Mouse (Mus musculus): ENCODE data around the gene Artn. TPM values are rescaled to one million over a fixed set of nuclear protein-coding genes. Genes with fewer than 3 reads are reported as not detected.

Artn gene
- polyA plus RNA-seq (2014; fragmentation: Nextera tagmentation; extraction: Ambion mirVana) = 0.22 and 0.36 TPM in 2 replicates

GRCm38 (mm10) chr4:117929391-117929881, at the start of gene Artn:
Artn (minus strand) TSS chr4:117929763.
- Histone ChIP-seq H3K4me3 (ENCODE audit: low read depth, low read length) (peak within 1 kb of the TSS; percentile 17), H3K4me2 (ENCODE audit: low read length) (peak within 1 kb of the TSS; percentile 48), H3K9me3 (replicated peaks; ENCODE audit: control insufficient read depth, low read length) (no peaks in the 10 kb centered on the region), H3K4me1 (ENCODE audit: control insufficient read depth, insufficient read depth, low read length) (peaks cover 10% of the 10 kb centered on the region), H3K27ac (ENCODE audit: low read depth, low read length) (no peak within 1 kb of the TSS), H3K36me3 (ENCODE audit: control insufficient read depth, insufficient read depth, low read length) (0 out of 2 replicates have a peak, but pooled peaks cover 6% of the 10 kb centered on the region), H3K9ac (ENCODE audit: low read length) (peak within 1 kb of the TSS; percentile 50), H3K27me3 (replicated peaks; ENCODE audit: control insufficient read depth, insufficient read depth, low read length) (peaks cover 48% of the 10 kb centered on the region)
- no peak for ATAC-seq
- no peak for DNase-seq (ENCODE audit: low spot score)
- under 1% methylated on average over 33 of the region's 33 CpGs for WGBS

GRCm38 (mm10) chr4:117979181-117979580, 49.6 kb upstream of the Artn start:
- Histone ChIP-seq H3K27me3 (replicated peaks; ENCODE audit: control insufficient read depth, insufficient read depth, low read length) (no peaks in the 10 kb centered on the region), H3K27ac (ENCODE audit: low read depth, low read length) (no peak overlapping the region), H3K36me3 (ENCODE audit: control insufficient read depth, insufficient read depth, low read length) (no peaks in the 10 kb centered on the region), H3K4me2 (ENCODE audit: low read length) (no peak overlapping the region), H3K4me1 (ENCODE audit: control insufficient read depth, insufficient read depth, low read length) (no peaks in the 10 kb centered on the region), H3K9me3 (replicated peaks; ENCODE audit: control insufficient read depth, low read length) (no peaks in the 10 kb centered on the region), H3K4me3 (ENCODE audit: low read depth, low read length) (no peak overlapping the region), H3K9ac (ENCODE audit: low read length) (no peak overlapping the region)
- 88% methylated on average over 4 of the region's 4 CpGs for WGBS
- DNase-seq (ENCODE audit: low spot score) (no peak), ATAC-seq (no peak)

DNA sequence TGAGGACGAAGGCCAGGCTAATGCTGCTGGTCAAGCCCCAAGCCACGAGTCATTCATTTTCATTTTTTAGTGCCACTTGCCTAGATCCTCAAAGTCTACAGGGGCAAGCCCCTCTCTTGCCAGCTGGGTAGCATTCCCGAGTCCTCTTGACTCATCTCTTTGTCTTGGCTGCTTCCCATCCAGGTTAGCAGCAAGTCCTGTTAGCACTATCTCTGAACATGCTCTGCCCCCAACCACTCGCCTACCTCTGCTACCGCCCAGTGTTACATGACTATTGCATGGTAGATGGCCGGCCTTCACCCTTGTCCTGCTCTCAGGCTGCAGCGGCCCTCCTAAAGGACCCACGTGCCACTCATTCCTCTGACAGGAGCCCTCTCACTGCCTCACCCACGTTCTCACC, 48.7 kb upstream of the Artn start:
- Histone ChIP-seq H3K4me3 (ENCODE audit: low read depth, low read length) (no peak overlapping the region), H3K4me1 (ENCODE audit: control insufficient read depth, insufficient read depth, low read length) (no peaks in the 10 kb centered on the region), H3K9me3 (replicated peaks; ENCODE audit: control insufficient read depth, low read length) (no peaks in the 10 kb centered on the region), H3K9ac (ENCODE audit: low read length) (no peak overlapping the region), H3K4me2 (ENCODE audit: low read length) (no peak overlapping the region), H3K27ac (ENCODE audit: low read depth, low read length) (no peak overlapping the region), H3K36me3 (ENCODE audit: control insufficient read depth, insufficient read depth, low read length) (no peaks in the 10 kb centered on the region), H3K27me3 (replicated peaks; ENCODE audit: control insufficient read depth, insufficient read depth, low read length) (no peaks in the 10 kb centered on the region)
- no peak for DNase-seq (ENCODE audit: low spot score)
- 91% methylated on average over 9 of the region's 9 CpGs for WGBS
- no peak for ATAC-seq

DNA sequence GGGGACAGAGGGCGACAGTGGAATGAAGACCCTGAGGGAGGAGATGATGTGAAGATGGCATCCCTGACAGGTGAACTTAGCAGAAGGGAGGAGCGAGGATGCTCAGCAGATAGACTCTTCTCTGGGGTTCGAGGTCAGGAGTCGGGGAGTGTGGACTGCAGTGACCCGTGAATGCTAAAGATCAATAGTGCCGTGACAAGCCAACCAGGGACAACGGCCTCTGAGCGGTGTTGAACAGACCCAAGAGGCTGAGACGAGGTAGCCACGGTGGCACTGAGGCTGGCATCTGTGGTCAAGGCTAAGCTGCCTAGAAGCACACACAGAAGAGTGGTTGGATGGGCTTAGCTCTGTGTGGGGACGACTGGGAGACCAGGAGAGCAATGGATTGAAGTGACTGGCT, 48.3 kb upstream of the Artn start:
- Histone ChIP-seq H3K4me3 (ENCODE audit: low read depth, low read length) (no peak overlapping the region), H3K27me3 (replicated peaks; ENCODE audit: control insufficient read depth, insufficient read depth, low read length) (no peaks in the 10 kb centered on the region), H3K36me3 (ENCODE audit: control insufficient read depth, insufficient read depth, low read length) (no peaks in the 10 kb centered on the region), H3K9me3 (replicated peaks; ENCODE audit: control insufficient read depth, low read length) (no peaks in the 10 kb centered on the region), H3K4me1 (ENCODE audit: control insufficient read depth, insufficient read depth, low read length) (no peaks in the 10 kb centered on the region), H3K4me2 (ENCODE audit: low read length) (no peak overlapping the region), H3K27ac (ENCODE audit: low read depth, low read length) (no peak overlapping the region), H3K9ac (ENCODE audit: low read length) (no peak overlapping the region)
- WGBS = 89% methylated on average over 11 of the region's 11 CpGs
- no peak for ATAC-seq
- DNase-seq (ENCODE audit: low spot score) = no peak

- 90% methylated on average over 9 of the region's 9 CpGs for WGBS
- Histone ChIP-seq H3K4me1 (ENCODE audit: control insufficient read depth, insufficient read depth, low read length) (no peaks in the 10 kb centered on the region), H3K27ac (ENCODE audit: low read depth, low read length) (no peak overlapping the region), H3K9me3 (replicated peaks; ENCODE audit: control insufficient read depth, low read length) (no peaks in the 10 kb centered on the region), H3K36me3 (ENCODE audit: control insufficient read depth, insufficient read depth, low read length) (no peaks in the 10 kb centered on the region), H3K4me2 (ENCODE audit: low read length) (no peak overlapping the region), H3K4me3 (ENCODE audit: low read depth, low read length) (no peak overlapping the region), H3K27me3 (replicated peaks; ENCODE audit: control insufficient read depth, insufficient read depth, low read length) (no peaks in the 10 kb centered on the region), H3K9ac (ENCODE audit: low read length) (no peak overlapping the region)
- no peak for DNase-seq (ENCODE audit: low spot score)
- no peak for ATAC-seq
These were observed 47.8 kb upstream of the Artn start for GRCm38 (mm10) chr4:117977371-117977770.

GRCm38 (mm10) chr4:117975820-117976219, 46.3 kb upstream of the Artn start:
- 97% methylated on average over 1 of the region's 1 CpGs for WGBS
- ATAC-seq = no peak
- Histone ChIP-seq H3K27ac (ENCODE audit: low read depth, low read length) (no peak overlapping the region), H3K27me3 (replicated peaks; ENCODE audit: control insufficient read depth, insufficient read depth, low read length) (no peaks in the 10 kb centered on the region), H3K9me3 (replicated peaks; ENCODE audit: control insufficient read depth, low read length) (no peaks in the 10 kb centered on the region), H3K9ac (ENCODE audit: low read length) (no peak overlapping the region), H3K4me1 (ENCODE audit: control insufficient read depth, insufficient read depth, low read length) (no peaks in the 10 kb centered on the region), H3K4me3 (ENCODE audit: low read depth, low read length) (no peak overlapping the region), H3K36me3 (ENCODE audit: control insufficient read depth, insufficient read depth, low read length) (no peaks in the 10 kb centered on the region), H3K4me2 (ENCODE audit: low read length) (no peak overlapping the region)
- no peak for DNase-seq (ENCODE audit: low spot score)

DNA sequence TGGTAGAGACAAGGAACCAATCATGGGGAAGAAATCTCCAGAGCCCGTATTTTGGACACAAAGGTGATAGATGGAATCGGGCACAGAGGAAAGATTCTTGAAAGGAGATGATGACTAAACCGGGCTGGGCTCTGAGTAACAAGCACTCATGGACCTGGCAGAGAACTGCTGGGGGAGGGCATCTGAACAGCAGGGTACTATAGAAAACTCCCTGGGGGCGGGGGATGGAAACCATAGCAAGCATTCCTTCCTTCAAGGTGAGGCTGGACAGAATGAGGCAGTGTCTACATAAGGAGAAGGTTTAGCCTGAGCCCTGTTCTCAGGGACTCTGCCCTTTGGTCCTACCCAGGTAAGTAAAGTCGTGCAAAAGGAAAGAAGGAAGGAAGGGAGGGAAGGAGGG, 45.2 kb upstream of the Artn start:
- no peak for DNase-seq (ENCODE audit: low spot score)
- no peak overlapping the region for H3K27ac ChIP-seq (ENCODE audit: low read depth, low read length)
- ATAC-seq = no peak

DNA sequence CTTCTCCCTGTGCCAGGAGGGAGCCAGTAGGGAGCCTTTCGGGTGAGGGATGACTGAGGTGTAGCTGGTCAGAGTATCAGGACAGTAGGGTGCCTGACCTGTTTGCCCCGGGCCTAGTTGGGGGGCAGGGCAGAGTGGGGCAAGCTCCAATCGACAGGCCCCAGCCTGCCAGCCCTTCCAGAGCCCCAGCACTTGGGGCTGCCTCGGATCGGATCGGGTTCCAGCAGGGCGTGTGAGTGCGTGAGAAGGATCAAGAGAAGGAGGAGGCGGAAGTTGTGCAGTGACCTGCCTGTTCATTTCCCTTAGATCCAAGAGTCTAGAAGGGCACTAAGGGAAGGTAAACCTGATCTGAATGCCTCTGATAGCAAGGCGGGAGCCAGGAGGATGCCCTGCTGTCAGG, 43.4 kb upstream of the Artn start:
- no peaks in the 10 kb centered on the region for H3K9me3 ChIP-seq (replicated peaks; ENCODE audit: control insufficient read depth, low read length)
- H3K4me2 ChIP-seq (ENCODE audit: low read length) = no peak overlapping the region
- DNase-seq (ENCODE audit: low spot score) (no peak), ATAC-seq (no peak)
- H3K36me3 ChIP-seq (ENCODE audit: control insufficient read depth, insufficient read depth, low read length) = no peaks in the 10 kb centered on the region
- 58% methylated on average over 10 of the region's 10 CpGs for WGBS
- no peaks in the 10 kb centered on the region for H3K4me1 ChIP-seq (ENCODE audit: control insufficient read depth, insufficient read depth, low read length)
- no peak overlapping the region for H3K27ac ChIP-seq (ENCODE audit: low read depth, low read length)
- H3K27me3 ChIP-seq (replicated peaks; ENCODE audit: control insufficient read depth, insufficient read depth, low read length) = no peaks in the 10 kb centered on the region
- H3K9ac ChIP-seq (ENCODE audit: low read length) = no peak overlapping the region
- no peak overlapping the region for H3K4me3 ChIP-seq (ENCODE audit: low read depth, low read length)

More for the DNA sequence above, 45.2 kb upstream of the Artn start:
- H3K4me2 ChIP-seq (ENCODE audit: low read length) = no peak overlapping the region
- no peaks in the 10 kb centered on the region for H3K9me3 ChIP-seq (replicated peaks; ENCODE audit: control insufficient read depth, low read length)
- no peaks in the 10 kb centered on the region for H3K27me3 ChIP-seq (replicated peaks; ENCODE audit: control insufficient read depth, insufficient read depth, low read length)
- no peaks in the 10 kb centered on the region for H3K4me1 ChIP-seq (ENCODE audit: control insufficient read depth, insufficient read depth, low read length)
- no peak overlapping the region for H3K9ac ChIP-seq (ENCODE audit: low read length)
- WGBS = 61% methylated on average over 5 of the region's 5 CpGs
- no peak overlapping the region for H3K4me3 ChIP-seq (ENCODE audit: low read depth, low read length)
- H3K36me3 ChIP-seq (ENCODE audit: control insufficient read depth, insufficient read depth, low read length) = no peaks in the 10 kb centered on the region

DNA sequence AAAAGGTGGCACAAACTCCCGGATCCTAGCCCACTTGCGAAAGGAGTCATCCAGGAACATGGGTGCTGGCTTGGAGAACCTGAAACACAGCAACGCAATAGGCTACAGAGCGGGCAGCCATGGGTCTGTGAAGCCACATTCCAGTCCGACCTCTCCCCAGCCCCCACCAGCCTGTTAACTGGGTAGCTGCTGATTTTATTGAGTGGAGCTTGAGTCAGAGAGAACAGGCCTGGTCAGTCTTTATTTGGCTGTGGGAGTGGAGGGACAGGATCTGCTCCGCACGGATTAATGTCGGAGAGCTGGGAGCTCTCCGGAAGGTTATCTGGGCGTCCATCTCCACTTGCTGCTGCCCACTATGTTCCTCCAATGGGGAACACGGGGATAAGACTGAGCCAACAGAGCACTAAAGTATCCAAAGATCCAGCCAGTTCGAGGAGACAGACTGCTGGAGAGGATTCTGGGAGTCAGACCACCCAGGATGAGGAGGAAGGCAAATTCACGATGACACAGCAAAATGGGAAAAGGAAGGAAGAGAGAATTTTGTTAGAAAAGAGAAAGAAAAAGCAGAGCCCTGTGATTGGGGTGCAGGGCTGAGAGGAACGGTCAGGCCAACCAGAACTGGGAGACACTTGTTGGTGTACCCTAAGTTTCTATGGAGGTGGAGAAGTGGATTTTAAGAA, 34.9 kb upstream of the Artn start:
- Histone ChIP-seq H3K4me3 (ENCODE audit: low read depth, low read length) (no peak overlapping the region), H3K4me2 (ENCODE audit: low read length) (no peak overlapping the region), H3K36me3 (ENCODE audit: control insufficient read depth, insufficient read depth, low read length) (no peaks in the 10 kb centered on the region), H3K27ac (ENCODE audit: low read depth, low read length) (no peak overlapping the region), H3K9me3 (replicated peaks; ENCODE audit: control insufficient read depth, low read length) (no peaks in the 10 kb centered on the region), H3K4me1 (ENCODE audit: control insufficient read depth, insufficient read depth, low read length) (no peaks in the 10 kb centered on the region), H3K9ac (ENCODE audit: low read length) (no peak overlapping the region), H3K27me3 (replicated peaks; ENCODE audit: control insufficient read depth, insufficient read depth, low read length) (no peaks in the 10 kb centered on the region)
- no peak for DNase-seq (ENCODE audit: low spot score)
- no peak for ATAC-seq
- WGBS = 87% methylated on average over 14 of the region's 14 CpGs
